Mouse (Mus musculus) heart, postnatal 0 days (tissue): ENCODE measurements around the gene Olfml1. TPM values are rescaled to one million over a fixed set of nuclear protein-coding genes. Genes with fewer than 3 reads are reported as not detected.

Experiments
- ATAC-seq: fragments of 200-750 bp; cut with Nextera tagmentation; 2 replicates; pipeline ENCODE4 v1.8.0; 2017; ENCODE audit warnings: low read depth, moderate number of reproducible peaks, moderate library complexity; ENCODE audit not compliant: insufficient read depth
- DNase-seq: peaks from one replicate; pipeline ENCODE4 v3.0.0-alpha.2; 2016; ENCODE audit warnings: low spot score
- H3K27ac ChIP-seq: fragments of 300-500 bp; sonication (generic); 2 replicates; pipeline ENCODE4 v1.5.1; 2014; ENCODE audit warnings: low read depth, mild to moderate bottlenecking
- H3K27me3 ChIP-seq: fragments of 300-500 bp; sonication (generic); 2 replicates; pipeline ENCODE4 v1.6.1; 2014; ENCODE audit warnings: low read length, mixed read lengths; ENCODE audit not compliant: control insufficient read depth, insufficient read depth
- H3K36me3 ChIP-seq: fragments of 300-500 bp; sonication (generic); replicated peaks from 2 replicates; pipeline ENCODE4 v1.6.1; 2014; ENCODE audit warnings: low read length, mixed read lengths; ENCODE audit not compliant: control insufficient read depth, insufficient read depth
- H3K4me1 ChIP-seq: fragments of 300-500 bp; sonication (generic); 2 replicates; pipeline ENCODE4 v1.6.1; 2014; ENCODE audit warnings: antibody characterized with exemption; ENCODE audit not compliant: control insufficient read depth, insufficient read depth
- H3K4me2 ChIP-seq: fragments of 300-500 bp; sonication (generic); 2 replicates; pipeline ENCODE4 v1.6.1; 2014; ENCODE audit warnings: low read depth, mild to moderate bottlenecking, low read length, moderate library complexity
- H3K4me3 ChIP-seq: fragments of 300-500 bp; sonication (generic); 2 replicates; pipeline ENCODE4 v1.5.1; 2014; ENCODE audit warnings: low read depth, low read length
- H3K9ac ChIP-seq: fragments of 300-500 bp; sonication (generic); replicated peaks from 2 replicates; pipeline ENCODE4 v1.6.1; 2014; ENCODE audit warnings: low read depth, low read length, mixed read lengths
- H3K9me3 ChIP-seq: fragments of 300-500 bp; sonication (generic); replicated peaks from 2 replicates; pipeline ENCODE4 v1.6.1; 2016; ENCODE audit warnings: low read length; ENCODE audit not compliant: control insufficient read depth
- CTCF ChIP-seq: IDR thresholded peaks from 2 replicates; pipeline ENCODE4 v1.5.1; 2016; ENCODE audit warnings: antibody characterized with exemption, control low read depth, low read depth
- EP300 ChIP-seq: IDR thresholded peaks from 2 replicates; pipeline ENCODE4 v1.6.1; 2016; ENCODE audit warnings: antibody characterized with exemption, low read depth
- WGBS: fragments of 180-500 bp; shearing (Covaris S2); extraction: QIAGEN DNeasy Blood & Tissue Kit; methylation state at CpG from one replicate; pipeline ENCODE4 v1.1.7; 2014; 5-methylcytosine and 5-hydroxymethylcytosine counted together
- polyA plus RNA-seq: library from polyadenylated mRNA; unstranded; fragments of >200 nt; fragmentation: Nextera tagmentation; extraction: Ambion mirVana; gene quantifications from 2 replicates; pipeline ENCODE4 v1.2.1, GENCODE M21; 2015
- total RNA-seq: library from RNA; depleted of rRNA; stranded (reverse); fragments of >200 nt; gene quantifications from 2 replicates; pipeline ENCODE4 v1.2.3, GENCODE M21; 2014; ENCODE audit warnings: low replicate concordance

The Olfml1 gene
- total and polyA plus RNA-seq, 2 experiments from 2014 or later = 2.9 to 5.1 TPM

- H3K27ac ChIP-seq = no peak overlapping the region
- H3K4me2 ChIP-seq = no peak overlapping the region
- peaks cover 3% of the 10 kb centered on the region; the same call in 1 of the 2 replicates for H3K27me3 ChIP-seq
- no peak overlapping the region for H3K4me3 ChIP-seq
- no peak for TF ChIP-seq CTCF
- TF ChIP-seq EP300 = no peak
- no peaks in the 10 kb centered on the region for H3K36me3 ChIP-seq
- H3K9ac ChIP-seq = no peak overlapping the region
- H3K9me3 ChIP-seq = no peaks in the 10 kb centered on the region
- no peaks in the 10 kb centered on the region for H3K4me1 ChIP-seq
- ATAC-seq (no peak), DNase-seq (no peak)
- WGBS = 55% methylated on average over 5 of the region's 5 CpGs
Measured at GRCm38 (mm10) chr7:107529364-107529763, 37.9 kb upstream of the Olfml1 start.

- Histone ChIP-seq H3K36me3 (no peaks in the 10 kb centered on the region), H3K4me2 (no peak overlapping the region), H3K9me3 (no peaks in the 10 kb centered on the region), H3K4me1 (no peaks in the 10 kb centered on the region), H3K27me3 (no peaks in the 10 kb centered on the region), H3K9ac (no peak overlapping the region), H3K27ac (no peak overlapping the region), H3K4me3 (no peak overlapping the region)
- WGBS = 75% methylated on average over 4 of the region's 4 CpGs
- no peak for TF ChIP-seq EP300
- no peak for TF ChIP-seq CTCF
- ATAC-seq = no peak
- no peak for DNase-seq
Measured at GRCm38 (mm10) chr7:107535311-107535710, 31.9 kb upstream of the Olfml1 start.

GRCm38 (mm10) chr7:107536516-107536915, 30.7 kb upstream of the Olfml1 start:
- Histone ChIP-seq H3K9ac (no peak overlapping the region), H3K9me3 (no peaks in the 10 kb centered on the region), H3K27me3 (no peaks in the 10 kb centered on the region), H3K4me3 (no peak overlapping the region), H3K4me1 (no peaks in the 10 kb centered on the region), H3K4me2 (no peak overlapping the region), H3K27ac (no peak overlapping the region), H3K36me3 (no peaks in the 10 kb centered on the region)
- no peak for DNase-seq
- 55% methylated on average over 6 of the region's 6 CpGs for WGBS
- no peak for ATAC-seq
- TF ChIP-seq EP300 (no peak), CTCF (no peak)

- TF ChIP-seq EP300 (no peak), CTCF (no peak)
Measured at GRCm38 (mm10) chr7:107540034-107540433, 27.2 kb upstream of the Olfml1 start.

GRCm38 (mm10) chr7:107545011-107545410, 22.2 kb upstream of the Olfml1 start:
- Histone ChIP-seq H3K9ac (no peak overlapping the region), H3K4me2 (no peak overlapping the region), H3K27me3 (no peaks in the 10 kb centered on the region), H3K4me1 (no peaks in the 10 kb centered on the region), H3K4me3 (no peak overlapping the region), H3K9me3 (no peaks in the 10 kb centered on the region), H3K27ac (no peak overlapping the region), H3K36me3 (no peaks in the 10 kb centered on the region)
- no peak for DNase-seq
- WGBS = 58% methylated on average over 1 of the region's 1 CpGs
- TF ChIP-seq CTCF (no peak), EP300 (no peak)
- ATAC-seq = no peak

More at GRCm38 (mm10) chr7:107540034-107540433, 27.2 kb upstream of the Olfml1 start:
- Histone ChIP-seq H3K9ac (no peak overlapping the region), H3K4me3 (no peak overlapping the region), H3K4me2 (no peak overlapping the region), H3K9me3 (no peaks in the 10 kb centered on the region), H3K27me3 (no peaks in the 10 kb centered on the region), H3K36me3 (no peaks in the 10 kb centered on the region), H3K4me1 (no peaks in the 10 kb centered on the region), H3K27ac (no peak overlapping the region)
- 13% methylated on average over 4 of the region's 4 CpGs for WGBS
- ATAC-seq (no peak), DNase-seq (no peak)

GRCm38 (mm10) chr7:107547872-107548271, 19.4 kb upstream of the Olfml1 start:
- Histone ChIP-seq H3K9me3 (no peaks in the 10 kb centered on the region), H3K4me1 (no peaks in the 10 kb centered on the region), H3K4me3 (no peak overlapping the region), H3K27me3 (no peaks in the 10 kb centered on the region), H3K9ac (no peak overlapping the region), H3K27ac (no peak overlapping the region), H3K4me2 (no peak overlapping the region), H3K36me3 (no peaks in the 10 kb centered on the region)
- no peak for DNase-seq
- ATAC-seq = no peak
- TF ChIP-seq EP300 (no peak), CTCF (no peak)
- 87% methylated on average over 3 of the region's 3 CpGs for WGBS
